Mouse (Mus musculus): ENCODE measurements at regions not wholly inside any gene's neighbourhood (a gene's known extent, or its start where the extent isn't known, plus 50 kb on each side); places are given as distances from the start of the nearest gene placed in this dataset.
A peak's percentile ranks its signal among the peaks of the same experiment; 100 is the strongest.

GRCm38 (mm10) chr19:23044510-23045464 lies 96.2 kb upstream of the Klf9 start:
- no peaks in the 10 kb centered on the region for H3K27me3 ChIP-seq (ENCODE audit: low read depth, poor library complexity, severe bottlenecking)
- no peaks in the 10 kb centered on the region for H3K36me3 ChIP-seq
- 76% methylated on average over 16 of the region's 16 CpGs for WGBS
- no peaks in the 10 kb centered on the region for H3K9me3 ChIP-seq (replicated peaks)
- no peak overlapping the region for H3K27ac ChIP-seq
- H3K4me3 ChIP-seq: no peak overlapping the region
- DNase-seq (ENCODE audit: low spot score): no peak
- no peaks in the 10 kb centered on the region for H3K4me1 ChIP-seq

DNA sequence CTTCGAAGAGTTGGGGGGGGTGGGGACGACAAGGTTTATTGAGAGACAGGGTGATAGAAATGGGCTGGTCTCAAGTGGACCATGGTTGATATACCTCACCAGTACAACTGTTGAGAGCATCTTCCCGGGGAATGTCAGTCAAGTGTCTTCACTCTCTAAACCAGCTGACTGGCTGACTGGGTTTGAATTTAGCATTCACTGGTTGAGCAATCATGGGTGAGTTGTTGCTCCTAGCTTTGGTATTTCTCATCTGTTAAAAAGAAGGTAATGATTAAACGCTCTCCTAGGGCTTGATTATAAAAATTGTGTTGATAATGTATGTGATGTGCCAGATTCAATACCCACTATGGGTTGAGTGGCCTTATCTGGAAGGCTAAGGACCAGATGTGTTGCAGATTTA lies 89.6 kb upstream of the Klf9 start:
- Histone ChIP-seq H3K36me3 (no peaks in the 10 kb centered on the region), H3K4me1 (no peaks in the 10 kb centered on the region), H3K27me3 (ENCODE audit: low read depth, poor library complexity, severe bottlenecking) (no peaks in the 10 kb centered on the region), H3K27ac (no peak overlapping the region), H3K9me3 (replicated peaks) (no peaks in the 10 kb centered on the region), H3K4me3 (no peak overlapping the region)
- WGBS: 91% methylated on average over 4 of the region's 4 CpGs
- DNase-seq (ENCODE audit: low spot score): no peak

DNA sequence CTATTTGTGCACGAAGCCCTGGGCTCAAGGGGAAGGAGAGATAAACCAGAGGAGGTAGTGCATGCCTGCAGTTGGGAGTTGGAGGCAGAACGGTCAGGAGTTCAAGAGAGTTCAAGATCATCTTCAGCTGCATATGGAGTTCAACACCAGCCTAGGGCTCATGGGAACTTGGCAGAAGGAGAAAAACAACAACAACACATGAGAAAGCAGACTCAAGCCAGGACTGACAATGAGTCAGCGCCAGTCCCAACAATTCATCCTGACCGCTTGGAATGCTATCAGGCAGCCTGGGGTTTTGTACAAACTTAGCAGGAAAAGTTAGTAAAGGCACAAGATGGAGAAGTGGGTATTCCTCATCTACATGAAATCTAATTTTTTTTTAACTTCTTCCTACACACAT lies 86.6 kb upstream of the Klf9 start:
- Histone ChIP-seq H3K4me3 (no peak overlapping the region), H3K27me3 (ENCODE audit: low read depth, poor library complexity, severe bottlenecking) (0 out of 2 replicates have a peak, but pooled peaks cover 10% of the 10 kb centered on the region), H3K27ac (no peak overlapping the region), H3K36me3 (no peaks in the 10 kb centered on the region), H3K9me3 (replicated peaks) (no peaks in the 10 kb centered on the region), H3K4me1 (peaks cover 19% of the 10 kb centered on the region)
- 86% methylated on average over 4 of the region's 4 CpGs for WGBS
- DNase-seq (ENCODE audit: low spot score): no peak

DNA sequence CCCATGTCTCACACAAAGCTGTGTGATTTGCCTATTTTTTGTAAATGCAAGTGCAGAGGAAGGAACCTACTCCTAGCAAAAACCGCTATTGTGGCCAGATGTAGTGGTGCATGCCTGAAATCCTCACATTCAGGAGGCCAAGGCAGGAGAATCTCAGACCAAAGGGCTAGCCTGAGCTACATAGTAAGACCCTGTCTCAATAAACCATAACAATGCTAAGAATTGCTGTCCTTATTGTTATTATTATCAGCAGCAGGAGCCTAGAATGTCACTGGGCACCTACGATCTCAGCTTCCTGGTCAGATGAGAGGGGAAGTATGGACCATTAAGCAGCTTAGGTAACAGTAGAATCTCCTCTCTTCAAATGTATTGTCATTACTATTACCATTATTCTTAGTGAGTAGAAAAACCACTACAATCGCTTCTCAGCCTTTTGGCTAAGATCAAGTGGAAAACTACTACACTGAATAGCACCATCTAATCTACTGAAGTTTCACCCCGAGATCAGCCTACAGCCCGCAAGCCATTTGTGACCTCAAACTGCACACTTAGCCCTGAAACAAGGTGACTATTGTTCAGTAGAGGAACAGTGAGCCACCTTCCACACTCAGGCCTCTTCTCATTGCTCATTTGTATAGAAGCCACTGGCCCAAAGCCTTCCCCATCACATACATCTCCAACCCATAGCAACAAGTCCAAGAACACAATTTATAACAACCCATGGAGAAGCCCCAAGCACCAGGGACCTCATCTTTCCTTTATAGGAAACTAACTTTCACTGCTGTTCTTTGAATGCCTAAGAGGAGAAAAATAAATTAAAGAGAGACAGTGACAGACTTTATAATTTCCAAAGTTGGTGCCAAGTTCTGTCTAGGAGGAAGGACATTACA lies 84.9 kb upstream of the Klf9 start:
- H3K27me3 ChIP-seq (ENCODE audit: low read depth, poor library complexity, severe bottlenecking): 0 out of 2 replicates have a peak, but pooled peaks cover 10% of the 10 kb centered on the region
- H3K4me3 ChIP-seq: peak overlapping the region; percentile 51; the same call in 1 of the 2 replicates
- peaks cover 19% of the 10 kb centered on the region for H3K4me1 ChIP-seq
- 92% methylated on average over 5 of the region's 5 CpGs for WGBS
- H3K36me3 ChIP-seq: no peaks in the 10 kb centered on the region
- DNase-seq (ENCODE audit: low spot score): no peak
- no peaks in the 10 kb centered on the region for H3K9me3 ChIP-seq (replicated peaks)
- H3K27ac ChIP-seq: 0 out of 2 replicates have a peak overlapping the region, but pooled peaks have one; percentile 82

- Histone ChIP-seq H3K27me3 (ENCODE audit: low read depth, poor library complexity, severe bottlenecking) (0 out of 2 replicates have a peak, but pooled peaks cover 10% of the 10 kb centered on the region), H3K4me3 (peak overlapping the region; percentile 51), H3K36me3 (no peaks in the 10 kb centered on the region), H3K4me1 (peaks cover 19% of the 10 kb centered on the region), H3K27ac (peak overlapping the region; percentile 82), H3K9me3 (replicated peaks) (no peaks in the 10 kb centered on the region)
- 2% methylated on average over 32 of the region's 32 CpGs for WGBS
- DNase-seq (ENCODE audit: low spot score): peak; percentile 61
Observed at GRCm38 (mm10) chr19:23056851-23057707, 83.9 kb upstream of the Klf9 start.

GRCm38 (mm10) chr19:23057739-23058501 lies 83.1 kb upstream of the Klf9 start:
- peak; percentile 58 for DNase-seq (ENCODE audit: low spot score)
- Histone ChIP-seq H3K36me3 (no peaks in the 10 kb centered on the region), H3K9me3 (replicated peaks) (no peaks in the 10 kb centered on the region), H3K27ac (peak overlapping the region; percentile 82), H3K4me3 (peak overlapping the region; percentile 51), H3K27me3 (ENCODE audit: low read depth, poor library complexity, severe bottlenecking) (0 out of 2 replicates have a peak, but pooled peaks cover 10% of the 10 kb centered on the region), H3K4me1 (peaks cover 19% of the 10 kb centered on the region)
- 23% methylated on average over 11 of the region's 11 CpGs for WGBS

GRCm38 (mm10) chr19:23058502-23058900 lies 82.5 kb upstream of the Klf9 start:
- no peaks in the 10 kb centered on the region for H3K36me3 ChIP-seq
- peaks cover 19% of the 10 kb centered on the region for H3K4me1 ChIP-seq
- H3K4me3 ChIP-seq: no peak overlapping the region
- no peaks in the 10 kb centered on the region for H3K9me3 ChIP-seq (replicated peaks)
- 63% methylated on average over 4 of the region's 4 CpGs for WGBS
- 0 out of 2 replicates have a peak, but pooled peaks cover 10% of the 10 kb centered on the region for H3K27me3 ChIP-seq (ENCODE audit: low read depth, poor library complexity, severe bottlenecking)
- no peak for DNase-seq (ENCODE audit: low spot score)
- H3K27ac ChIP-seq: peak overlapping the region; percentile 64; the same call in 1 of the 2 replicates

GRCm38 (mm10) chr19:23061081-23061640 lies 79.9 kb upstream of the Klf9 start:
- 90% methylated on average over 9 of the region's 9 CpGs for WGBS
- Histone ChIP-seq H3K36me3 (no peaks in the 10 kb centered on the region), H3K27ac (no peak overlapping the region), H3K27me3 (ENCODE audit: low read depth, poor library complexity, severe bottlenecking) (0 out of 2 replicates have a peak, but pooled peaks cover 10% of the 10 kb centered on the region), H3K4me1 (peaks cover 19% of the 10 kb centered on the region), H3K9me3 (replicated peaks) (no peaks in the 10 kb centered on the region), H3K4me3 (no peak overlapping the region)
- DNase-seq (ENCODE audit: low spot score): no peak

DNA sequence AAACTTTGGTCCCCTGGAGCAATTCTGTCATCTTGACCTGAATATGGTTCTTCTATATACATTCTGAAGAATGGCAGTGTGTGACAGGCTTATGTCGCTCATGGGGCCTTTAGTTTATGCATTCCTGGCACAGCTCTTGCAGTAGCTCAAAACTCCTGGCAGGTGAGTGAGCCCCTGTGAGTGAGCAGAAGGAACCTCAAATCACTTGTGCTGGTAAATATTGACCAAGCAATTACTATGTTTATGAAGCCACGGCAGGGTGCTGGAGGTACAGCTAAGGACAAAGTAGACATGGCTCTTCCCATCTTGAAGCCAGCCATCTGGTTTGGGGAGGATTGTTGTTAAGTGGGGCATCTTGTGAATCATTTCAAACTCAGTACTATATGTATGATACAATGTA lies 79.1 kb upstream of the Klf9 start:
- Histone ChIP-seq H3K27me3 (ENCODE audit: low read depth, poor library complexity, severe bottlenecking) (0 out of 2 replicates have a peak, but pooled peaks cover 10% of the 10 kb centered on the region), H3K27ac (no peak overlapping the region), H3K4me3 (no peak overlapping the region), H3K4me1 (peaks cover 15% of the 10 kb centered on the region), H3K36me3 (no peaks in the 10 kb centered on the region), H3K9me3 (replicated peaks) (no peaks in the 10 kb centered on the region)
- 87% methylated on average over 2 of the region's 2 CpGs for WGBS
- no peak for DNase-seq (ENCODE audit: low spot score)

GRCm38 (mm10) chr19:23062851-23063250 lies 78.2 kb upstream of the Klf9 start:
- H3K4me3 ChIP-seq: no peak overlapping the region
- no peaks in the 10 kb centered on the region for H3K36me3 ChIP-seq
- 95% methylated on average over 5 of the region's 5 CpGs for WGBS
- H3K4me1 ChIP-seq: peaks cover 6% of the 10 kb centered on the region
- H3K9me3 ChIP-seq (replicated peaks): no peaks in the 10 kb centered on the region
- H3K27me3 ChIP-seq (ENCODE audit: low read depth, poor library complexity, severe bottlenecking): 0 out of 2 replicates have a peak, but pooled peaks cover 10% of the 10 kb centered on the region
- no peak for DNase-seq (ENCODE audit: low spot score)
- no peak overlapping the region for H3K27ac ChIP-seq

GRCm38 (mm10) chr19:23065548-23065947 lies 75.5 kb upstream of the Klf9 start:
- H3K27ac ChIP-seq: no peak overlapping the region
- H3K27me3 ChIP-seq (ENCODE audit: low read depth, poor library complexity, severe bottlenecking): no peaks in the 10 kb centered on the region
- H3K4me3 ChIP-seq: no peak overlapping the region
- H3K4me1 ChIP-seq: no peaks in the 10 kb centered on the region
- 81% methylated on average over 5 of the region's 5 CpGs for WGBS
- H3K9me3 ChIP-seq (replicated peaks): no peaks in the 10 kb centered on the region
- no peak for DNase-seq (ENCODE audit: low spot score)
- H3K36me3 ChIP-seq: no peaks in the 10 kb centered on the region
